Mouse (Mus musculus) activated CD4-positive, CD25-positive, alpha-beta regulatory T cell, adult 9 weeks (primary cell): ENCODE data around the gene 3110009E18Rik. TPM values are rescaled to one million over a fixed set of nuclear protein-coding genes. Genes with fewer than 3 reads are reported as not detected.

Experiments used
- polyA plus RNA-seq: library from polyadenylated mRNA; unstranded; fragments of 100-300 nt; shearing (Covaris generic); gene quantifications from one replicate; pipeline ENCODE4 v1.2.1, GENCODE M21; 2017

3110009E18Rik gene
- polyA plus RNA-seq: 28.8 TPM

GRCm38 (mm10) chr1:120120969-120121811 lies at the start of gene 3110009E18Rik, which contains the start of gene Dbi:
Gene 3110009E18Rik (plus strand): TSS chr1:120121187.
Gene Dbi (minus strand): TSS chr1:120121078.

GRCm38 (mm10) chr1:120073519-120074306 lies 47.3 kb upstream of the 3110009E18Rik start, which contains the start of gene Tmem37:
Gene Tmem37 (minus strand): TSS chr1:120074074.

Other genes with a start within 250 kb of the 3110009E18Rik start
- 7.5 TPM for gene Tmem177, start 208.0 kb upstream of the 3110009E18Rik start, polyA plus RNA-seq
- not detected for gene Cfap221, start 124.0 kb upstream of the 3110009E18Rik start, polyA plus RNA-seq
- not detected for gene Sctr, start 114.3 kb upstream of the 3110009E18Rik start, polyA plus RNA-seq
- 1.3 TPM for gene Tmem37, start 47.1 kb upstream of the 3110009E18Rik start, polyA plus RNA-seq
- 221 TPM for gene Dbi, start 109 bp upstream of the 3110009E18Rik start, polyA plus RNA-seq
- gene Steap3, start 151.5 kb downstream of the 3110009E18Rik start, polyA plus RNA-seq: 0.33 TPM
- not detected for gene C1ql2, start 219.4 kb downstream of the 3110009E18Rik start, polyA plus RNA-seq